Mouse (Mus musculus): ENCODE measurements around the gene Popdc2. TPM values are rescaled to one million over a fixed set of nuclear protein-coding genes. Genes with fewer than 3 reads are reported as not detected.

Gene Popdc2
- polyA plus RNA-seq, 1 experiment from 2014 or later: 0.49 TPM

DNA sequence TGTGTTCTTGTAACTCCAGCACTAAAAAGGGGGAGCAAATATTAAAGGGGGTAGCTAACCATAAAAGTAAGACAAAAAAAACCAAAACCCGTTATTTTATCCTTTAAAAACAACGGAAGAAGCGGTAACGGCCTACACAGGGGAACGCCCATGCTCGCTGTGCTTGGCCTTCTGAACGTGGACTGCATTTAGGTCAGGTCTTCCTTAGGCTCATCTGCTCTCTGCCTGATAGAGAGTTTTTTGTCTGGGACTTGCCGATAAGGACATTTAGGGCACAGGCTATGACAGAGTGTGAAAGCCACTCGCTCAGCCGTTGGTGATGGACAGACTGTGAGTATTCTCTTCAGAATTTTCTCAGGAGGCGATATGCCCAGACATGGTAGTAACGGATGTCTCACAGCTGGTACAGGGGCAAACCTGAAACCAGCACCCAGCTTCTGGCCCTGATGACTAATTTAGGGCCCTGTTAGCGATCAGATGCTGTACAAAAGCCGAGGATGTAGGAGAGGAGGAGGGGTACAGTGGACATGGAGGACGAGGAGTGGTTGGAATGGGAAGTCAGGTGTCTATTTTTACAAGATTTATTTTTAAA, 9.8 kb downstream of the Popdc2 start:
- ATAC-seq (ENCODE audit: low FRiP score): no peak

GRCm38 (mm10) chr16:38372876-38373275, 10.9 kb downstream of the Popdc2 start:
- Histone ChIP-seq H3K4me3 (replicated peaks) (no peak overlapping the region), H3K36me3 (replicated peaks) (no peaks in the 10 kb centered on the region), H3K9me3 (no peaks in the 10 kb centered on the region), H3K9ac (no peak overlapping the region), H3K4me2 (no peak overlapping the region), H3K27ac (no peak overlapping the region), H3K27me3 (no peaks in the 10 kb centered on the region; the same call in 1 of the 2 replicates), H3K4me1 (peaks cover 10% of the 10 kb centered on the region)
- 85% methylated on average over 4 of the region's 4 CpGs for WGBS
- no peak for ATAC-seq (ENCODE audit: low FRiP score)

More for the DNA sequence above, 9.8 kb downstream of the Popdc2 start:
- Histone ChIP-seq H3K4me3 (replicated peaks) (no peak overlapping the region), H3K27ac (no peak overlapping the region), H3K4me2 (no peak overlapping the region), H3K4me1 (peaks cover 7% of the 10 kb centered on the region), H3K9me3 (no peaks in the 10 kb centered on the region), H3K36me3 (replicated peaks) (no peaks in the 10 kb centered on the region), H3K9ac (no peak overlapping the region), H3K27me3 (no peaks in the 10 kb centered on the region; the same call in 1 of the 2 replicates)
- WGBS: 92% methylated on average over 15 of the region's 15 CpGs

- H3K36me3 ChIP-seq (replicated peaks): no peaks in the 10 kb centered on the region
- no peak for ATAC-seq (ENCODE audit: low FRiP score)
- no peaks in the 10 kb centered on the region; the same call in 1 of the 2 replicates for H3K27me3 ChIP-seq
- H3K9ac ChIP-seq: no peak overlapping the region
- 85% methylated on average over 10 of the region's 10 CpGs for WGBS
- H3K4me3 ChIP-seq (replicated peaks): no peak overlapping the region
- no peak overlapping the region for H3K27ac ChIP-seq
- H3K9me3 ChIP-seq: no peaks in the 10 kb centered on the region
- H3K4me2 ChIP-seq: no peak overlapping the region
- H3K4me1 ChIP-seq: peaks cover 10% of the 10 kb centered on the region
Measured at GRCm38 (mm10) chr16:38373439-38373838, 11.4 kb downstream of the Popdc2 start.

DNA sequence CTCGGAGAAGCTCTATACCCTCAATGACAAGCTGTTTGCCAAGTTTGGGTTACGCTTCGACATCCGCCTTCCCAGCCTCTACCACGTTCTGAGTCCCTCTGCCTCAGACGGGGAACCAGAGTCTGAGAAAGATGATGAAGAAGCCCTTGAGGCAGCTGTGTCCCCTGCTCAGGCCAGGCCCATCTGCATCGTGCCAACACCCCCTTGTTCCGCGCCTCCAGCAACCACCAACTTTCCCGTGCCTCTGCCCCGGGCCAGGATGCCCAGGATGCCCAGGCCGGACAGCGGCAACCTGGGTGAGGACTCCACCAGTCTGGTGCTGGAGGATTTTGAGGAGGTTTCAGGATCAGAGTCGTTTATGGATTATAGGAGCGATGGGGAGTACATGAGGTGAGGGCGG, 11.9 kb downstream of the Popdc2 start:
- Histone ChIP-seq H3K27me3 (no peaks in the 10 kb centered on the region; the same call in 1 of the 2 replicates), H3K36me3 (replicated peaks) (no peaks in the 10 kb centered on the region), H3K9me3 (no peaks in the 10 kb centered on the region), H3K9ac (no peak overlapping the region), H3K27ac (no peak overlapping the region), H3K4me3 (replicated peaks) (no peak overlapping the region), H3K4me2 (peak overlapping the region; percentile 6; the same call in 1 of the 2 replicates), H3K4me1 (peaks cover 10% of the 10 kb centered on the region)
- ATAC-seq (ENCODE audit: low FRiP score): no peak
- 85% methylated on average over 16 of the region's 16 CpGs for WGBS

- WGBS: 86% methylated on average over 10 of the region's 10 CpGs
Measured at GRCm38 (mm10) chr16:38374379-38375140, 12.6 kb downstream of the Popdc2 start.

GRCm38 (mm10) chr16:38375182-38375581, 13.2 kb downstream of the Popdc2 start:
- Histone ChIP-seq H3K27ac (no peak overlapping the region), H3K36me3 (replicated peaks) (no peaks in the 10 kb centered on the region), H3K4me3 (replicated peaks) (no peak overlapping the region), H3K27me3 (no peaks in the 10 kb centered on the region; the same call in 1 of the 2 replicates), H3K4me1 (peaks cover 10% of the 10 kb centered on the region), H3K4me2 (no peak overlapping the region), H3K9me3 (no peaks in the 10 kb centered on the region), H3K9ac (no peak overlapping the region)
- 87% methylated on average over 7 of the region's 7 CpGs for WGBS
- no peak for ATAC-seq (ENCODE audit: low FRiP score)

More at GRCm38 (mm10) chr16:38374379-38375140, 12.6 kb downstream of the Popdc2 start:
- Histone ChIP-seq H3K27me3 (no peaks in the 10 kb centered on the region; the same call in 1 of the 2 replicates), H3K4me3 (replicated peaks) (no peak overlapping the region), H3K4me2 (peak overlapping the region; percentile 6; the same call in 1 of the 2 replicates), H3K4me1 (peaks cover 10% of the 10 kb centered on the region), H3K27ac (no peak overlapping the region), H3K36me3 (replicated peaks) (no peaks in the 10 kb centered on the region), H3K9me3 (no peaks in the 10 kb centered on the region), H3K9ac (no peak overlapping the region)
- no peak for ATAC-seq (ENCODE audit: low FRiP score)

GRCm38 (mm10) chr16:38376163-38376840, 14.3 kb downstream of the Popdc2 start:
- H3K27me3 ChIP-seq: no peaks in the 10 kb centered on the region; the same call in 1 of the 2 replicates
- WGBS: 26% methylated on average over 12 of the region's 17 CpGs

GRCm38 (mm10) chr16:38376841-38377249, 14.8 kb downstream of the Popdc2 start:
- Histone ChIP-seq H3K27me3 (no peaks in the 10 kb centered on the region; the same call in 1 of the 2 replicates), H3K4me1 (peaks cover 10% of the 10 kb centered on the region), H3K27ac (peak overlapping the region; percentile 42; the same call in 1 of the 2 replicates), H3K36me3 (replicated peaks) (no peaks in the 10 kb centered on the region), H3K9me3 (no peaks in the 10 kb centered on the region), H3K9ac (peak overlapping the region; percentile 29; the same call in 1 of the 2 replicates), H3K4me3 (replicated peaks) (peak overlapping the region; percentile 25), H3K4me2 (peak overlapping the region; percentile 45)
- WGBS: 65% methylated on average over 8 of the region's 8 CpGs
- ATAC-seq (ENCODE audit: low FRiP score): peak; percentile 32; the same call in 1 of the 2 replicates

More at GRCm38 (mm10) chr16:38376163-38376840, 14.3 kb downstream of the Popdc2 start:
- Histone ChIP-seq H3K36me3 (replicated peaks) (no peaks in the 10 kb centered on the region), H3K27ac (peak overlapping the region; percentile 42), H3K4me1 (peaks cover 10% of the 10 kb centered on the region), H3K4me2 (peak overlapping the region; percentile 45), H3K9me3 (no peaks in the 10 kb centered on the region), H3K9ac (peak overlapping the region; percentile 33; the same call in 1 of the 2 replicates), H3K4me3 (replicated peaks) (peak overlapping the region; percentile 25)
- peak; percentile 93 for ATAC-seq (ENCODE audit: low FRiP score)

GRCm38 (mm10) chr16:38377546-38377945, 15.5 kb downstream of the Popdc2 start:
- 89% methylated on average over 6 of the region's 6 CpGs for WGBS
- no peak for ATAC-seq (ENCODE audit: low FRiP score)
- Histone ChIP-seq H3K4me2 (no peak overlapping the region), H3K27me3 (no peaks in the 10 kb centered on the region; the same call in 1 of the 2 replicates), H3K9ac (no peak overlapping the region), H3K36me3 (replicated peaks) (no peaks in the 10 kb centered on the region), H3K27ac (no peak overlapping the region), H3K9me3 (no peaks in the 10 kb centered on the region), H3K4me1 (peaks cover 10% of the 10 kb centered on the region), H3K4me3 (replicated peaks) (no peak overlapping the region)

DNA sequence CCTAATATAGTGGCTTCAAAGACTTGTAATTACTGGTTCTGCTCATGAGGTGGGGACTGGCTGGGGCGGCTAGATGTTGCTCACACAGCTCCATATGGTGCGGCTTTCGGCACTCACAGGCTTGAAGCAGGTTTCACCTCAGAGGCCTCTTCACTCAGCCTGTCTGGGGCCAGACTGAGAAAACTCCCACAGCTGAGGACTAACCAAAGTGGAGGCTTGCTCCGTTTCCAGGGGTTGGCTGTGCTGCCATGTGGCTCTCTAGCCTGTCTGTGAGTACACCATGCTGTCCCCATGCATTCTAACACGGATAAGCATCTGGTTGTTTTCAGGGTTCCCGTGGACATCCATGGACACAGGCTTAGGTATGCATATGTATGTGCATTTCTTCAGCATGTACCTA, 16.6 kb downstream of the Popdc2 start:
- H3K27me3 ChIP-seq: no peaks in the 10 kb centered on the region; the same call in 1 of the 2 replicates
- no peaks in the 10 kb centered on the region for H3K36me3 ChIP-seq (replicated peaks)
- no peak overlapping the region for H3K27ac ChIP-seq
- peaks cover 10% of the 10 kb centered on the region for H3K4me1 ChIP-seq
- no peaks in the 10 kb centered on the region for H3K9me3 ChIP-seq
- no peak overlapping the region for H3K4me3 ChIP-seq (replicated peaks)
- ATAC-seq (ENCODE audit: low FRiP score): no peak
- WGBS: 87% methylated on average over 6 of the region's 6 CpGs
- no peak overlapping the region for H3K9ac ChIP-seq
- H3K4me2 ChIP-seq: no peak overlapping the region

GRCm38 (mm10) chr16:38379088-38379487, 17.1 kb downstream of the Popdc2 start:
- H3K9ac ChIP-seq: no peak overlapping the region
- peaks cover 10% of the 10 kb centered on the region for H3K4me1 ChIP-seq
- 60% methylated on average over 6 of the region's 6 CpGs for WGBS
- no peak overlapping the region for H3K4me3 ChIP-seq (replicated peaks)
- H3K9me3 ChIP-seq: no peaks in the 10 kb centered on the region
- H3K36me3 ChIP-seq (replicated peaks): no peaks in the 10 kb centered on the region
- H3K4me2 ChIP-seq: no peak overlapping the region
- H3K27me3 ChIP-seq: no peaks in the 10 kb centered on the region; the same call in 1 of the 2 replicates
- no peak overlapping the region for H3K27ac ChIP-seq
- ATAC-seq (ENCODE audit: low FRiP score): no peak

- WGBS: 58% methylated on average over 3 of the region's 3 CpGs
- peaks cover 10% of the 10 kb centered on the region for H3K4me1 ChIP-seq
Measured at GRCm38 (mm10) chr16:38379493-38379892, 17.5 kb downstream of the Popdc2 start.

More at GRCm38 (mm10) chr16:38379493-38379892, 17.5 kb downstream of the Popdc2 start:
- Histone ChIP-seq H3K9ac (no peak overlapping the region), H3K4me2 (no peak overlapping the region), H3K36me3 (replicated peaks) (no peaks in the 10 kb centered on the region), H3K9me3 (no peaks in the 10 kb centered on the region), H3K27me3 (no peaks in the 10 kb centered on the region; the same call in 1 of the 2 replicates), H3K27ac (no peak overlapping the region), H3K4me3 (replicated peaks) (no peak overlapping the region)
- no peak for ATAC-seq (ENCODE audit: low FRiP score)
